Mouse (Mus musculus) neutrophil, adult 5-6 weeks (primary cell): Measurements from ENCODE around the gene Nrxn2. TPM values are rescaled to one million over a fixed set of nuclear protein-coding genes. Genes with fewer than 3 reads are reported as not detected.

ENCODE experiments used
- ATAC-seq: fragments of 151-379, 151-347 bp; 2 replicates; pipeline ENCODE4 v1.8.0; 2017; ENCODE audit warnings: mild to moderate bottlenecking, moderate TSS enrichment; ENCODE audit not compliant: insufficient number of reproducible peaks, poor library complexity, low FRiP score, severe bottlenecking; ENCODE audit errors: extremely low read depth
- total RNA-seq: library from RNA; stranded (forward); fragments of 200-1000 nt; gene quantifications from 2 replicates; pipeline ENCODE4 v1.2.3, GENCODE M21; 2017

Nrxn2 gene
- total RNA-seq, 1 experiment from 2014 or later: 0.70 TPM

- no peak for ATAC-seq
Measured at GRCm38 (mm10) chr19:6474706-6475105, 56.2 kb downstream of the Nrxn2 start.

- no peak for ATAC-seq
Measured at GRCm38 (mm10) chr19:6475129-6475528, 56.6 kb downstream of the Nrxn2 start.

- no peak for ATAC-seq
Measured at GRCm38 (mm10) chr19:6477007-6477406, 58.5 kb downstream of the Nrxn2 start.

GRCm38 (mm10) chr19:6478566-6478965 is 60.0 kb downstream of the Nrxn2 start:
- no peak for ATAC-seq

- ATAC-seq: no peak
Measured at GRCm38 (mm10) chr19:6482886-6483285, 64.4 kb downstream of the Nrxn2 start.

- no peak for ATAC-seq
Measured at GRCm38 (mm10) chr19:6485059-6485630, 66.6 kb downstream of the Nrxn2 start.

- ATAC-seq: peak; percentile 45; the same call in 1 of the 2 replicates
Measured at GRCm38 (mm10) chr19:6489030-6489429, 70.5 kb downstream of the Nrxn2 start.

- ATAC-seq: no peak
Measured at GRCm38 (mm10) chr19:6491538-6491937, 73.0 kb downstream of the Nrxn2 start.

- ATAC-seq: 0 out of 2 replicates have a peak, but pooled peaks have one; percentile 6
Measured at GRCm38 (mm10) chr19:6492124-6492523, 73.6 kb downstream of the Nrxn2 start.

- no peak for ATAC-seq
Measured at GRCm38 (mm10) chr19:6493219-6493618, 74.7 kb downstream of the Nrxn2 start.

- no peak for ATAC-seq
Measured at GRCm38 (mm10) chr19:6494032-6494431, 75.5 kb downstream of the Nrxn2 start.

GRCm38 (mm10) chr19:6494504-6495170 is 76.1 kb downstream of the Nrxn2 start:
- no peak for ATAC-seq

- ATAC-seq: no peak
Measured at GRCm38 (mm10) chr19:6495714-6496113, 77.2 kb downstream of the Nrxn2 start.

- no peak for ATAC-seq
Measured at GRCm38 (mm10) chr19:6496462-6497149, 78.1 kb downstream of the Nrxn2 start.

GRCm38 (mm10) chr19:6497150-6497801 is 78.7 kb downstream of the Nrxn2 start:
- ATAC-seq: no peak

- no peak for ATAC-seq
Measured at GRCm38 (mm10) chr19:6497803-6498202, 79.3 kb downstream of the Nrxn2 start.

- ATAC-seq: no peak
Measured at GRCm38 (mm10) chr19:6498350-6499131, 80.0 kb downstream of the Nrxn2 start.

GRCm38 (mm10) chr19:6499860-6500635 is 81.5 kb downstream of the Nrxn2 start:
- no peak for ATAC-seq
